Mouse (Mus musculus): Measurements from ENCODE around the gene Gns.

- TF ChIP-seq POLR2A (IDR thresholded peaks at IDR 0.05; ENCODE audit: extremely low read depth, insufficient read depth, low read length) = no peak
- TF ChIP-seq CTCF (IDR thresholded peaks at IDR 0.05; ENCODE audit: low read depth, low read length) = no peak
Observed at GRCm38 (mm10) chr10:121381280-121381679, 16.4 kb downstream of the Gns start.

All from liver, adult 2 months (tissue).